In genomic region chr10:117259870-117260269, GRCm38 (mm10) we compare ENCODE assay signal across 24 mouse cellular contexts. TPM values are rescaled to one million over a fixed set of nuclear protein-coding genes. Genes with fewer than 3 reads are reported as not detected.
DNase-seq lines count a peak whose midpoint lies in the region; ATAC-seq lines count a peak whose summit lies in the region.
"Had no signal": no experiment of that assay in that cellular context is flagged by ENCODE, and none has a peak within 500 bp of the region (broad histone marks: within the 10 kb centered on the region; RNA-seq: fewer than 3 reads in every experiment).

No protein-coding gene starts in this region.

- peaks cover 4% of the 10 kb centered on the region for H3K9me3 ChIP-seq in forebrain, embryonic 13.5 days (replicated peaks)
- H3K9me3 ChIP-seq in forebrain, embryonic 16.5 days (ENCODE audit: control insufficient read depth, low read length): no peaks in the 10 kb centered on the region; the same call in 1 of the 2 replicates
- peaks cover 9% of the 10 kb centered on the region; the same call in 1 of the 2 replicates for H3K9me3 ChIP-seq in neural tube, embryonic 12.5 days
- H3K9me3 ChIP-seq in midbrain, embryonic 12.5 days: peaks cover 9% of the 10 kb centered on the region; the same call in 1 of the 2 replicates
- no peaks in the 10 kb centered on the region for H3K9me3 ChIP-seq in neural tube, embryonic 14.5 days (ENCODE audit: control insufficient read depth, low read length)
- H3K9me3 ChIP-seq: heart, embryonic 15.5 days; lung, embryonic 15.5 days had no signal

- H3K4me2 ChIP-seq in forebrain, embryonic 13.5 days: no peak overlapping the region
- H3K4me2 ChIP-seq in forebrain, embryonic 16.5 days (ENCODE audit: low read length): no peak overlapping the region
- H3K4me2 ChIP-seq in neural tube, embryonic 12.5 days (replicated peaks): no peak overlapping the region
- H3K4me2 ChIP-seq in midbrain, embryonic 12.5 days (replicated peaks): no peak overlapping the region
- H3K4me2 ChIP-seq in neural tube, embryonic 14.5 days (ENCODE audit: low read depth, low read length): no peak overlapping the region
- H3K4me2 ChIP-seq: heart, embryonic 15.5 days; limb, embryonic 13.5 days; lung, embryonic 15.5 days had no signal

- H3K4me3 ChIP-seq in forebrain, embryonic 13.5 days: no peak overlapping the region
- H3K4me3 ChIP-seq in forebrain, embryonic 16.5 days (replicated peaks; ENCODE audit: low read length): no peak overlapping the region
- H3K4me3 ChIP-seq in neural tube, embryonic 12.5 days: no peak overlapping the region
- H3K4me3 ChIP-seq in midbrain, embryonic 12.5 days: no peak overlapping the region
- no peak overlapping the region for H3K4me3 ChIP-seq in neural tube, embryonic 14.5 days (ENCODE audit: low read depth, low read length)
- H3K4me3 ChIP-seq: heart, embryonic 15.5 days; limb, embryonic 13.5 days; lung, embryonic 15.5 days had no signal

- H3K27me3 ChIP-seq in forebrain, embryonic 13.5 days: no peaks in the 10 kb centered on the region
- no peaks in the 10 kb centered on the region for H3K27me3 ChIP-seq in forebrain, embryonic 16.5 days (replicated peaks; ENCODE audit: control insufficient read depth, insufficient read depth, low read length)
- H3K27me3 ChIP-seq in neural tube, embryonic 12.5 days (replicated peaks): no peaks in the 10 kb centered on the region
- H3K27me3 ChIP-seq in midbrain, embryonic 12.5 days: no peaks in the 10 kb centered on the region
- H3K27me3 ChIP-seq in neural tube, embryonic 14.5 days (ENCODE audit: control insufficient read depth, insufficient read depth, low read length): no peaks in the 10 kb centered on the region
- H3K27me3 ChIP-seq: heart, embryonic 15.5 days; limb, embryonic 13.5 days; lung, embryonic 15.5 days had no signal

- no peak for DNase-seq in neural tube, embryonic 10.5 days (ENCODE audit: extremely low spot score, low spot score)
- DNase-seq in heart, postnatal 14 days: no peak
- DNase-seq: adrenal gland, postnatal 25 days; cerebellum, adult 11-12 months; cerebellum, postnatal 25 days; gastrocnemius, postnatal 10 days; heart, adult 18-20 months; thymus, postnatal 14 days had no signal

- H3K27ac ChIP-seq in forebrain, embryonic 13.5 days: no peak overlapping the region
- H3K27ac ChIP-seq in forebrain, embryonic 16.5 days (ENCODE audit: low read length): no peak overlapping the region
- H3K27ac ChIP-seq in neural tube, embryonic 12.5 days: no peak overlapping the region
- H3K27ac ChIP-seq in midbrain, embryonic 12.5 days (replicated peaks): 0 out of 2 replicates have a peak overlapping the region, but pooled peaks have one; percentile 42
- no peak overlapping the region for H3K27ac ChIP-seq in neural tube, embryonic 14.5 days (ENCODE audit: low read depth, low read length)
- H3K27ac ChIP-seq: heart, embryonic 15.5 days; limb, embryonic 13.5 days; liver, embryonic 14.5 days; lung, embryonic 15.5 days had no signal

- no peak overlapping the region for H3K9ac ChIP-seq in forebrain, embryonic 13.5 days
- H3K9ac ChIP-seq in forebrain, embryonic 16.5 days (replicated peaks; ENCODE audit: low read depth, low read length): no peak overlapping the region
- no peak overlapping the region for H3K9ac ChIP-seq in neural tube, embryonic 12.5 days
- H3K9ac ChIP-seq in midbrain, embryonic 12.5 days (replicated peaks): no peak overlapping the region
- no peak overlapping the region for H3K9ac ChIP-seq in neural tube, embryonic 14.5 days (replicated peaks; ENCODE audit: low read depth, low read length)
- H3K9ac ChIP-seq: heart, embryonic 15.5 days; limb, embryonic 13.5 days; liver, embryonic 14.5 days; lung, embryonic 15.5 days had no signal

- intact Hi-C loops in heart, postnatal 14 days (cut with DNase I): no loop called here

- no peaks in the 10 kb centered on the region for H3K4me1 ChIP-seq in forebrain, embryonic 13.5 days
- H3K4me1 ChIP-seq in forebrain, embryonic 16.5 days (replicated peaks; ENCODE audit: control insufficient read depth, insufficient read depth, low read length): no peaks in the 10 kb centered on the region
- peaks cover 4% of the 10 kb centered on the region for H3K4me1 ChIP-seq in neural tube, embryonic 12.5 days
- H3K4me1 ChIP-seq in midbrain, embryonic 12.5 days: no peaks in the 10 kb centered on the region; the same call in 1 of the 2 replicates
- no peaks in the 10 kb centered on the region for H3K4me1 ChIP-seq in neural tube, embryonic 14.5 days (ENCODE audit: control insufficient read depth, insufficient read depth, low read length)
- H3K4me1 ChIP-seq: heart, embryonic 15.5 days; limb, embryonic 13.5 days; lung, embryonic 15.5 days had no signal

- 0 out of 2 replicates have a peak, but pooled peaks have one; percentile 27 for ATAC-seq in forebrain, embryonic 13.5 days
- ATAC-seq in forebrain, embryonic 16.5 days: no peak
- ATAC-seq in neural tube, embryonic 12.5 days (ENCODE audit: low FRiP score, low read depth): peak; percentile 48; the same call in 1 of the 2 replicates
- ATAC-seq in midbrain, embryonic 12.5 days (ENCODE audit: low FRiP score, low read depth): peak; percentile 58; the same call in 1 of the 2 replicates
- ATAC-seq in neural tube, embryonic 14.5 days (ENCODE audit: low read depth): peak; percentile 51; the same call in 1 of the 2 replicates
- ATAC-seq in megakaryocyte, adult 5-6 weeks (ENCODE audit: poor library complexity, severe bottlenecking): no peak
- ATAC-seq: intestine, postnatal 0 days had no signal

- H3K36me3 ChIP-seq in forebrain, embryonic 13.5 days (ENCODE audit: poor library complexity, severe bottlenecking): no peaks in the 10 kb centered on the region
- H3K36me3 ChIP-seq in forebrain, embryonic 16.5 days (ENCODE audit: control insufficient read depth, insufficient read depth): no peaks in the 10 kb centered on the region
- H3K36me3 ChIP-seq in neural tube, embryonic 12.5 days: no peaks in the 10 kb centered on the region
- H3K36me3 ChIP-seq in midbrain, embryonic 12.5 days: no peaks in the 10 kb centered on the region
- H3K36me3 ChIP-seq in neural tube, embryonic 14.5 days (ENCODE audit: control insufficient read depth, insufficient read depth, low read length): no peaks in the 10 kb centered on the region
- H3K36me3 ChIP-seq: G1E; heart, embryonic 15.5 days; limb, embryonic 13.5 days; lung, embryonic 15.5 days had no signal

RNA-seq across cellular contexts. Expression of gene 9530003J23Rik, which starts 21.4 kb away (rescaled TPM):
- not detected in 2 replicates for polyA plus RNA-seq in forebrain, embryonic 13.5 days (2015; fragmentation: Nextera tagmentation; extraction: Ambion mirVana)
- not detected in 2 replicates for polyA plus RNA-seq in forebrain, embryonic 16.5 days (2015; fragmentation: Nextera tagmentation; extraction: Ambion mirVana)
- not detected in 2 replicates for polyA plus RNA-seq in neural tube, embryonic 12.5 days (2016; fragmentation: Nextera tagmentation; extraction: Ambion mirVana)
- polyA plus RNA-seq in midbrain, embryonic 12.5 days (2016; fragmentation: Nextera tagmentation; extraction: Ambion mirVana): not detected in 2 replicates
- not detected in 2 replicates for polyA plus RNA-seq in neural tube, embryonic 14.5 days (2014; fragmentation: Nextera tagmentation; extraction: Ambion mirVana)
- total RNA-seq in megakaryocyte, adult 5-6 weeks (2015): not detected in 2 replicates
- total RNA-seq in megakaryocyte, adult 5-6 weeks (2017): not detected in 2 replicates
- total RNA-seq in heart, postnatal 14 days (2021): not detected
- total RNA-seq: adrenal gland, postnatal 25 days; gastrocnemius, postnatal 10 days; heart, adult 18-20 months; hematopoietic stem cell, adult 5-6 weeks; layer of hippocampus, postnatal 25 days; left cerebral cortex, postnatal 14 days had no signal
- polyA plus RNA-seq: G1E; heart, embryonic 15.5 days; intestine, postnatal 0 days; kidney, embryonic 16.5 days; limb, embryonic 13.5 days; liver, embryonic 14.5 days; lung, embryonic 15.5 days had no signal

RNA-seq across cellular contexts. Expression of gene Lyz2, which starts 22.3 kb away (rescaled TPM):
- polyA plus RNA-seq in forebrain, embryonic 13.5 days (2015; fragmentation: Nextera tagmentation; extraction: Ambion mirVana): 9.5 and 10.4 TPM in 2 replicates
- polyA plus RNA-seq in forebrain, embryonic 16.5 days (2015; fragmentation: Nextera tagmentation; extraction: Ambion mirVana): 12.2 and 16.5 TPM in 2 replicates
- polyA plus RNA-seq in neural tube, embryonic 12.5 days (2016; fragmentation: Nextera tagmentation; extraction: Ambion mirVana): 16.2 and 16.7 TPM in 2 replicates
- 15.6 and 18.9 TPM in 2 replicates for polyA plus RNA-seq in midbrain, embryonic 12.5 days (2016; fragmentation: Nextera tagmentation; extraction: Ambion mirVana)
- polyA plus RNA-seq in neural tube, embryonic 14.5 days (2014; fragmentation: Nextera tagmentation; extraction: Ambion mirVana): 10.3 and 29.8 TPM in 2 replicates
- total RNA-seq in megakaryocyte, adult 5-6 weeks (2015): 25,165 and 27,808 TPM in 2 replicates
- 22,947 and 27,911 TPM in 2 replicates for total RNA-seq in megakaryocyte, adult 5-6 weeks (2017)
- total RNA-seq in heart, postnatal 14 days (2021): 10 to 100 TPM; 93.0 to 99.3 TPM

RNA-seq across cellular contexts. Expression of gene Lyz1, which starts 32.8 kb away (rescaled TPM):
- 0.14 TPM in 1 of 2 replicates, not detected in the other for polyA plus RNA-seq in forebrain, embryonic 13.5 days (2015; fragmentation: Nextera tagmentation; extraction: Ambion mirVana)
- polyA plus RNA-seq in forebrain, embryonic 16.5 days (2015; fragmentation: Nextera tagmentation; extraction: Ambion mirVana): not detected in 2 replicates
- not detected in 2 replicates for polyA plus RNA-seq in neural tube, embryonic 12.5 days (2016; fragmentation: Nextera tagmentation; extraction: Ambion mirVana)
- not detected in 2 replicates for polyA plus RNA-seq in midbrain, embryonic 12.5 days (2016; fragmentation: Nextera tagmentation; extraction: Ambion mirVana)
- polyA plus RNA-seq in neural tube, embryonic 14.5 days (2014; fragmentation: Nextera tagmentation; extraction: Ambion mirVana): not detected in 2 replicates
- total RNA-seq in megakaryocyte, adult 5-6 weeks (2015): 10.3 and 15.7 TPM in 2 replicates
- 9.5 and 10.7 TPM in 2 replicates for total RNA-seq in megakaryocyte, adult 5-6 weeks (2017)
- 1 to 10 TPM; 8.6 to 9.2 TPM for total RNA-seq in heart, postnatal 14 days (2021)
- total RNA-seq: hematopoietic stem cell, adult 5-6 weeks had no signal
- polyA plus RNA-seq: G1E; kidney, embryonic 16.5 days had no signal

RNA-seq across cellular contexts. Expression of gene Yeats4, which starts 35.6 kb away (rescaled TPM):
- polyA plus RNA-seq in forebrain, embryonic 13.5 days (2015; fragmentation: Nextera tagmentation; extraction: Ambion mirVana): 125 and 126 TPM in 2 replicates
- 95.7 and 97.1 TPM in 2 replicates for polyA plus RNA-seq in forebrain, embryonic 16.5 days (2015; fragmentation: Nextera tagmentation; extraction: Ambion mirVana)
- polyA plus RNA-seq in neural tube, embryonic 12.5 days (2016; fragmentation: Nextera tagmentation; extraction: Ambion mirVana): 125 and 131 TPM in 2 replicates
- polyA plus RNA-seq in midbrain, embryonic 12.5 days (2016; fragmentation: Nextera tagmentation; extraction: Ambion mirVana): 147 and 162 TPM in 2 replicates
- 118 and 126 TPM in 2 replicates for polyA plus RNA-seq in neural tube, embryonic 14.5 days (2014; fragmentation: Nextera tagmentation; extraction: Ambion mirVana)
- total RNA-seq in megakaryocyte, adult 5-6 weeks (2015): 73.3 and 84.2 TPM in 2 replicates
- total RNA-seq in megakaryocyte, adult 5-6 weeks (2017): 96.5 and 100 TPM in 2 replicates
- 10 to 100 TPM; 28.0 to 28.8 TPM for total RNA-seq in heart, postnatal 14 days (2021)

Comparison
In these comparisons a context has a peak if more than half of its experiments do, and no peak if none do; other contexts are left out.
1. ATAC-seq: peak in forebrain, embryonic 13.5 days (single experiment), neural tube, embryonic 12.5 days (single experiment), midbrain, embryonic 12.5 days (single experiment) and neural tube, embryonic 14.5 days (single experiment); none in forebrain, embryonic 16.5 days (single experiment) and megakaryocyte, adult 5-6 weeks (single experiment).